Mouse (Mus musculus) small intestine, adult 2 months (tissue): Measurements from ENCODE around the gene Ly86.

ENCODE experiments used
- CTCF ChIP-seq: fragments of 200-500 bp; IDR thresholded peaks from 2 replicates; pipeline ENCODE4 v1.5.1; 2012; ENCODE audit warnings: low read depth, mild to moderate bottlenecking, control low read depth, inconsistent platforms, low read length, moderate library complexity, mixed read lengths; ENCODE audit not compliant: insufficient replicate concordance, insufficient read length; ENCODE audit errors: extremely low read depth
- POLR2A ChIP-seq: fragments of 200-500 bp; IDR thresholded peaks from 2 replicates; pipeline ENCODE4 v1.6.1; 2012; ENCODE audit warnings: low read depth, mild to moderate bottlenecking, control low read depth, inconsistent platforms, low read length, moderate library complexity

DNA sequence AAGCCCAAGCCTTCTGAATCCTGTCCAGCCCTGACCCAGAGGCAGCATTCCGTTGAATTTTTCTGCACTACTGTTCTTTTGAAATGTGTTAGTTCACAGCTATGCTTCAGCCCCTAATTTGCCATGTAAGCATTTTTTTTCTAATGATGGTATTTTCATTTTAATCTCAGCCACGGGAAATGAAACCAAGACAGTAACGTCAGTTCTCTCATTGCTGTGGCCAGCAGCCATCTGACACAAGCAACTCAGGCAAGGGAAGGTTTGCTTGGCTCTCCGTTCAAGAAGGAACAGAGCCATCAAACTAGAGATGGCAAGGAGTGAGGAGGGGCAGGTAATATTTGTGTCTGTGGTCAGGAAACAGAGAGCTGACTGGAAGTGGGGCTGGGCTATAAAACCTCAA, 7.7 kb upstream of the Ly86 start:
- TF ChIP-seq CTCF, result no peak
- no peak for TF ChIP-seq POLR2A
